Mouse (Mus musculus) cerebellum, adult 2 months (tissue): ENCODE measurements around the gene Psma3.

ENCODE experiments used
- CTCF ChIP-seq: fragments of 200-500 bp; IDR thresholded peaks from 2 replicates; pipeline ENCODE4 v1.5.1; 2011; ENCODE audit warnings: low read depth, mild to moderate bottlenecking, control low read depth, low read length, moderate library complexity, borderline replicate concordance; ENCODE audit not compliant: insufficient read depth
- POLR2A ChIP-seq: fragments of 200-500 bp; IDR thresholded peaks from 2 replicates; pipeline ENCODE4 v1.6.1; 2011; ENCODE audit warnings: low read length, control low read depth, borderline replicate concordance; ENCODE audit not compliant: insufficient read depth

DNA sequence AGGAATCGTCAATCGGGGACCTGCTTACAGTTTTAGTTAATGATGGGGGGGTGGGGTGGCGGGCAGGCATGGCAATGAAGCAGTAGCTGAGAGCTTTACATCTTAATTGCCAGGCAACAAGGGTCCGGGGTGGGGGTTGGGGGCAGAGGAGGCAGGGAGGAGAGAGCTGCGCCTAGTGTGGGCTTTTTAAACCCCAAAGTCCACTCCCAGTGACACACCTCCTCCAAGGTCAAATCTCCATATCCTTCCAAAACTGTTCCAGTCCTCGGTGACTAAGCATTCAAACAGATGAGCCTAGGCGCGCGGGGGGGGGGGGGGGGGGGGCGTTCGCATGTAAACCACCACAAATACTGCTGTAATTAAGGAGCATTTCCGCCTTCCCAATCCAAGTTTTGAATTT, 37.3 kb upstream of the Psma3 start:
- TF ChIP-seq CTCF (no peak), POLR2A (no peak)
